Mouse (Mus musculus): ENCODE data around the gene Gm13285.
"Not testable (repeated sequence)": the region's sequence is repeated elsewhere in the genome, so short reads cannot be mapped to it uniquely, and the experiment has no call there.

DNA sequence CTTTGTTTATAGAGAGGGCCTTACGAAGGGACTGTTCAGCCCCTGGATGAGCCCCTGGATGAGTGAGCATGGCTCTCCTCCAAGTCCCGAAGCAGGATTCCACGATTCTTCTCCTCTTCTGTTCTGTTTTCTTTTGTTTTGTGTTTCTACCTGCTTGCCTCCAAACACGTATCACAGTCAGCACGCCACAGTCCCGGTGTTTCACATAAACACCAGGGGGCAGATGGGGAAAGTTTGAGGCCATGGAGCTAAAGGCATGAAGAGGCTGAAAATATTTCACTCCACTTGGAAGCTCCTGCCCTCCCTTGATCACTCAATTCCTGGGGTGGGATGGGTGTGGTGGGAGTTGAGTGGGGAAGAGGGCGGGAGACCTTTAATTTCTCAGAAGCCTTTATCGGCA is 37.7 kb upstream of the Gm13285 start:
- TF ChIP-seq CTCF (conservative IDR thresholded peaks at IDR 0.05; ENCODE audit: low read length); POU5F1 (IDR thresholded peaks at IDR 0.05; ENCODE audit: borderline replicate concordance, low read length); NANOG (IDR thresholded peaks at IDR 0.05; ENCODE audit: borderline replicate concordance, low read length): not testable (repeated sequence)
